Mouse (Mus musculus): ENCODE measurements around the gene Gramd4. TPM values are rescaled to one million over a fixed set of nuclear protein-coding genes. Genes with fewer than 3 reads are reported as not detected.

The Gramd4 gene
- polyA plus RNA-seq, 1 experiment from 2014 or later = 25.4 TPM

GRCm38 (mm10) chr15:86182646-86183045 is 125.2 kb downstream of the Gramd4 start:
- H3K27ac ChIP-seq (replicated peaks) = 0 out of 2 replicates have a peak overlapping the region, but pooled peaks have one; percentile 41
- no peak for ATAC-seq (ENCODE audit: low FRiP score)
- H3K4me1 ChIP-seq = peaks cover 43% of the 10 kb centered on the region
- no peaks in the 10 kb centered on the region for H3K9me3 ChIP-seq (replicated peaks)
- no peaks in the 10 kb centered on the region for H3K36me3 ChIP-seq
- no peaks in the 10 kb centered on the region for H3K27me3 ChIP-seq (replicated peaks)
- 60% methylated on average over 13 of the region's 13 CpGs for WGBS
- H3K4me3 ChIP-seq (replicated peaks) = no peak overlapping the region
- no peak overlapping the region for H3K9ac ChIP-seq (replicated peaks)
- H3K4me2 ChIP-seq = peak overlapping the region; percentile 29; the same call in 1 of the 2 replicates

- Histone ChIP-seq H3K27me3 (replicated peaks) (no peaks in the 10 kb centered on the region), H3K4me1 (peaks cover 49% of the 10 kb centered on the region), H3K9me3 (replicated peaks) (no peaks in the 10 kb centered on the region), H3K27ac (replicated peaks) (no peak overlapping the region), H3K9ac (replicated peaks) (no peak overlapping the region), H3K4me3 (replicated peaks) (no peak overlapping the region), H3K36me3 (no peaks in the 10 kb centered on the region), H3K4me2 (peak overlapping the region; percentile 89)
- 90% methylated on average over 8 of the region's 8 CpGs for WGBS
- ATAC-seq (ENCODE audit: low FRiP score) = no peak
Observed at GRCm38 (mm10) chr15:86183484-86183883, 126.0 kb downstream of the Gramd4 start.

GRCm38 (mm10) chr15:86184071-86184470 is 126.6 kb downstream of the Gramd4 start:
- Histone ChIP-seq H3K4me3 (replicated peaks) (peak overlapping the region; percentile 67), H3K36me3 (no peaks in the 10 kb centered on the region), H3K27me3 (replicated peaks) (no peaks in the 10 kb centered on the region), H3K4me1 (peaks cover 55% of the 10 kb centered on the region), H3K27ac (replicated peaks) (peak overlapping the region; percentile 94), H3K4me2 (peak overlapping the region; percentile 89), H3K9me3 (replicated peaks) (no peaks in the 10 kb centered on the region), H3K9ac (replicated peaks) (peak overlapping the region; percentile 90)
- WGBS = 69% methylated on average over 5 of the region's 5 CpGs
- no peak for ATAC-seq (ENCODE audit: low FRiP score)

- peak; percentile 67 for ATAC-seq (ENCODE audit: low FRiP score)
- H3K4me1 ChIP-seq = peaks cover 56% of the 10 kb centered on the region
- no peaks in the 10 kb centered on the region for H3K27me3 ChIP-seq (replicated peaks)
- WGBS = under 1% methylated on average over 70 of the region's 70 CpGs
- H3K4me3 ChIP-seq (replicated peaks) = peak overlapping the region; percentile 67
- H3K36me3 ChIP-seq = no peaks in the 10 kb centered on the region
- peak overlapping the region; percentile 89 for H3K4me2 ChIP-seq
- peak overlapping the region; percentile 90 for H3K9ac ChIP-seq (replicated peaks)
- H3K9me3 ChIP-seq (replicated peaks) = no peaks in the 10 kb centered on the region
- peak overlapping the region; percentile 94 for H3K27ac ChIP-seq (replicated peaks)
Observed at GRCm38 (mm10) chr15:86184851-86185688, 127.6 kb downstream of the Gramd4 start.

- Histone ChIP-seq H3K36me3 (no peaks in the 10 kb centered on the region), H3K9ac (replicated peaks) (peak within 1 kb of the TSS; percentile 90), H3K27me3 (replicated peaks) (no peaks in the 10 kb centered on the region), H3K4me3 (replicated peaks) (peak within 1 kb of the TSS; percentile 67), H3K9me3 (replicated peaks) (no peaks in the 10 kb centered on the region), H3K27ac (replicated peaks) (peak within 1 kb of the TSS; percentile 94), H3K4me2 (peak within 1 kb of the TSS; percentile 89), H3K4me1 (peaks cover 56% of the 10 kb centered on the region)
- peak; percentile 82 for ATAC-seq (ENCODE audit: low FRiP score)
- 3% methylated on average over 42 of the region's 43 CpGs for WGBS
Observed at GRCm38 (mm10) chr15:86185689-86186569, 128.4 kb downstream of the Gramd4 start, which contains the start of gene Cerk. Cerk (minus strand) TSS chr15:86186141.

- Histone ChIP-seq H3K4me3 (replicated peaks) (peak overlapping the region; percentile 67), H3K27ac (replicated peaks) (peak overlapping the region; percentile 94; the same call in 1 of the 2 replicates), H3K27me3 (replicated peaks) (no peaks in the 10 kb centered on the region), H3K4me1 (peaks cover 55% of the 10 kb centered on the region), H3K9ac (replicated peaks) (no peak overlapping the region), H3K36me3 (no peaks in the 10 kb centered on the region), H3K9me3 (replicated peaks) (no peaks in the 10 kb centered on the region), H3K4me2 (peak overlapping the region; percentile 89)
- 51% methylated on average over 3 of the region's 3 CpGs for WGBS
- ATAC-seq (ENCODE audit: low FRiP score) = no peak
Observed at GRCm38 (mm10) chr15:86186686-86187085, 129.2 kb downstream of the Gramd4 start.

Other genes starting within 250 kb of the Gramd4 start
- gene Cdpf1, start 246.0 kb upstream of the Gramd4 start, polyA plus RNA-seq (2015; fragmentation: Nextera tagmentation; extraction: Ambion mirVana) = 22.3 and 25.7 TPM in 2 replicates
- 0.06 and 0.17 TPM in 2 replicates for gene Pkdrej, start 236.0 kb upstream of the Gramd4 start, polyA plus RNA-seq (2015; fragmentation: Nextera tagmentation; extraction: Ambion mirVana)
- gene Ttc38, start 225.4 kb upstream of the Gramd4 start, polyA plus RNA-seq (2015; fragmentation: Nextera tagmentation; extraction: Ambion mirVana) = 3.8 and 6.5 TPM in 2 replicates
- 3.5 and 8.4 TPM in 2 replicates for gene Gtse1, start 197.9 kb upstream of the Gramd4 start, polyA plus RNA-seq (2015; fragmentation: Nextera tagmentation; extraction: Ambion mirVana)
- gene Trmu, start 178.4 kb upstream of the Gramd4 start, polyA plus RNA-seq (2015; fragmentation: Nextera tagmentation; extraction: Ambion mirVana) = 50.9 and 51.9 TPM in 2 replicates
- gene Celsr1, start 23.9 kb upstream of the Gramd4 start, polyA plus RNA-seq (2015; fragmentation: Nextera tagmentation; extraction: Ambion mirVana) = 0.88 and 1.4 TPM in 2 replicates
- 26.4 and 27.5 TPM in 2 replicates for gene Cerk, start 128.4 kb downstream of the Gramd4 start, polyA plus RNA-seq (2015; fragmentation: Nextera tagmentation; extraction: Ambion mirVana)
- 11.0 and 14.1 TPM in 2 replicates for gene Tbc1d22a, start 156.8 kb downstream of the Gramd4 start, polyA plus RNA-seq (2015; fragmentation: Nextera tagmentation; extraction: Ambion mirVana)